Mouse (Mus musculus) adipocyte (in vitro differentiated cells): ENCODE results near the gene Wbp11.

Experiments
- DNase-seq: peaks from one replicate; pipeline ENCODE4 v3.0.0-alpha.2; 2016; ENCODE audit warnings: low spot score

Wbp11 gene

GRCm38 (mm10) chr6:136827881-136828561, at the start of gene Wbp11:
Wbp11 (minus strand) TSS chr6:136828233.
- peak; percentile 99 for DNase-seq

GRCm38 (mm10) chr6:136875670-136876069, 47.6 kb upstream of the Wbp11 start, which contains the start of gene Mgp:
Mgp (minus strand) TSS chr6:136875823.
- no peak for DNase-seq

GRCm38 (mm10) chr6:136874599-136874998, 46.6 kb upstream of the Wbp11 start:
- DNase-seq, result peak; percentile 37

- DNase-seq, result peak; percentile 33
These were observed 40.9 kb upstream of the Wbp11 start for GRCm38 (mm10) chr6:136868921-136869320.

- DNase-seq, result no peak
These were observed 38.1 kb upstream of the Wbp11 start for GRCm38 (mm10) chr6:136866150-136866549.

GRCm38 (mm10) chr6:136865360-136865759, 37.3 kb upstream of the Wbp11 start:
- DNase-seq, result no peak

- peak; percentile 88 for DNase-seq
These were observed 33.0 kb upstream of the Wbp11 start for GRCm38 (mm10) chr6:136861020-136861419.

GRCm38 (mm10) chr6:136858420-136858819, 30.4 kb upstream of the Wbp11 start:
- DNase-seq, result no peak

- peak; percentile 50 for DNase-seq
These were observed 29.8 kb upstream of the Wbp11 start for GRCm38 (mm10) chr6:136857873-136858260.

GRCm38 (mm10) chr6:136857186-136857872, 29.3 kb upstream of the Wbp11 start, which contains the start of gene Art4:
Art4 (minus strand) TSS chr6:136857733.
- DNase-seq, result no peak

- no peak for DNase-seq
These were observed 28.1 kb upstream of the Wbp11 start for GRCm38 (mm10) chr6:136856071-136856636.

- no peak for DNase-seq
These were observed 27.1 kb upstream of the Wbp11 start for GRCm38 (mm10) chr6:136855183-136855582.

- DNase-seq, result no peak
These were observed 26.3 kb upstream of the Wbp11 start for GRCm38 (mm10) chr6:136854361-136854781.

GRCm38 (mm10) chr6:136852762-136853161, 24.7 kb upstream of the Wbp11 start:
- DNase-seq, result no peak

- no peak for DNase-seq
These were observed 24.3 kb upstream of the Wbp11 start for GRCm38 (mm10) chr6:136852348-136852747.

- no peak for DNase-seq
These were observed 22.2 kb upstream of the Wbp11 start for GRCm38 (mm10) chr6:136850267-136850666.

- no peak for DNase-seq
These were observed 20.9 kb upstream of the Wbp11 start for GRCm38 (mm10) chr6:136848971-136849370.

GRCm38 (mm10) chr6:136848399-136848798, 20.4 kb upstream of the Wbp11 start:
- DNase-seq, result no peak

GRCm38 (mm10) chr6:136847790-136848189, 19.8 kb upstream of the Wbp11 start:
- peak; percentile 43 for DNase-seq

GRCm38 (mm10) chr6:136847267-136847666, 19.2 kb upstream of the Wbp11 start:
- no peak for DNase-seq

GRCm38 (mm10) chr6:136845706-136846480, 17.9 kb upstream of the Wbp11 start:
- no peak for DNase-seq

GRCm38 (mm10) chr6:136844903-136845302, 16.9 kb upstream of the Wbp11 start:
- DNase-seq, result no peak
